Mouse (Mus musculus) myocyte (in vitro differentiated cells): ENCODE data around the gene Arhgap35. TPM values are rescaled to one million over a fixed set of nuclear protein-coding genes. Genes with fewer than 3 reads are reported as not detected.

Experiments
- H3K27me3 ChIP-seq: one replicate; pipeline ENCODE4 v1.6.1; 2011; ENCODE audit not compliant: control insufficient read depth, insufficient read depth, insufficient read length
- H3K36me3 ChIP-seq: one replicate; pipeline ENCODE4 v1.6.1; 2011; ENCODE audit not compliant: control insufficient read depth, insufficient read depth
- H3K4me2 ChIP-seq: one replicate; pipeline ENCODE4 v1.6.1; 2011; ENCODE audit warnings: low read depth, control low read depth
- H3K4me3 ChIP-seq: one replicate; pipeline ENCODE4 v1.5.1; 2011; ENCODE audit warnings: mild to moderate bottlenecking, control low read depth, moderate library complexity
- H3K79me2 ChIP-seq: one replicate; pipeline ENCODE4 v1.6.1; 2011; ENCODE audit not compliant: control insufficient read depth, insufficient read depth
- H3ac ChIP-seq: one replicate; pipeline ENCODE4 v1.6.1; 2011; ENCODE audit not compliant: control insufficient read depth, insufficient read length
- CEBPB ChIP-seq: IDR thresholded peaks from 2 replicates; pipeline ENCODE4 v1.6.1; 2011; ENCODE audit warnings: mild to moderate bottlenecking, moderate library complexity; ENCODE audit not compliant: poor library complexity, insufficient read depth, severe bottlenecking
- E2F4 ChIP-seq: IDR thresholded peaks from one replicate; pipeline ENCODE4 v1.6.1; 2011; ENCODE audit warnings: mild to moderate bottlenecking, control low read depth, moderate library complexity; ENCODE audit not compliant: insufficient read depth
- MAX ChIP-seq: IDR thresholded peaks from one replicate; pipeline ENCODE4 v1.6.1; 2011; ENCODE audit warnings: low read depth, mild to moderate bottlenecking, control low read depth
- MYOD1 ChIP-seq, 3 experiments: IDR thresholded peaks; one replicate each; pipeline ENCODE4 v1.6.1; 2011; ENCODE audit warnings: control low read depth in 2 of 3, low read depth in 2 of 3, mild to moderate bottlenecking in 2 of 3, moderate library complexity in 1 of 3; ENCODE audit not compliant: insufficient read length in 2 of 3, control insufficient read depth in 1 of 3
- MYOG ChIP-seq, 3 experiments: IDR thresholded peaks; one replicate each; pipeline ENCODE4 v1.6.1; 2011; ENCODE audit warnings: control low read depth in 2 of 3, low read depth in 2 of 3, mild to moderate bottlenecking in 2 of 3; ENCODE audit not compliant: insufficient read length in 2 of 3, control insufficient read depth in 1 of 3, insufficient read depth in 1 of 3
- POLR2A ChIP-seq: IDR thresholded peaks from one replicate; pipeline ENCODE4 v1.6.1; 2011; ENCODE audit warnings: low read depth, mild to moderate bottlenecking, control low read depth, moderate library complexity; ENCODE audit not compliant: insufficient read length
- POLR2AphosphoS2 ChIP-seq: IDR thresholded peaks from one replicate; pipeline ENCODE4 v1.6.1; 2011; ENCODE audit warnings: low read depth, control low read depth; ENCODE audit not compliant: insufficient read length
- REST ChIP-seq: IDR thresholded peaks from one replicate; pipeline ENCODE4 v1.6.1; 2011; ENCODE audit warnings: mild to moderate bottlenecking, control low read depth, moderate library complexity; ENCODE audit not compliant: insufficient read depth, insufficient read length
- SRF ChIP-seq: IDR thresholded peaks from one replicate; pipeline ENCODE4 v1.6.1; 2011; ENCODE audit warnings: low read depth; ENCODE audit not compliant: control insufficient read depth, insufficient read length
- TCF12 ChIP-seq: IDR thresholded peaks from one replicate; pipeline ENCODE4 v1.6.1; 2011; ENCODE audit warnings: mild to moderate bottlenecking, control low read depth; ENCODE audit not compliant: poor library complexity, insufficient read depth, severe bottlenecking
- TCF3 ChIP-seq: IDR thresholded peaks from one replicate; pipeline ENCODE4 v1.6.1; 2011; ENCODE audit warnings: low read depth, control low read depth; ENCODE audit not compliant: insufficient read length
- USF1 ChIP-seq: IDR thresholded peaks from one replicate; pipeline ENCODE4 v1.6.1; 2011; ENCODE audit warnings: low read depth, mild to moderate bottlenecking, control low read depth, moderate library complexity
- polyA plus RNA-seq: library from polyadenylated mRNA; unstranded; fragments of >200 nt; fragmentation: generic; extraction: Trizol; gene quantifications from one replicate; pipeline ENCODE4 v1.2.1, GENCODE M21; 2012; ENCODE audit warnings: missing spikeins

The Arhgap35 gene
- polyA plus RNA-seq, 1 experiment, result 21.7 TPM

- TF ChIP-seq SRF (no peak), E2F4 (no peak), POLR2AphosphoS2 (no peak), TCF12 (no peak), TCF3 (no peak), MYOG (IDR thresholded peaks at IDR 0.05; ENCODE audit: control insufficient read depth in 1 of 3, insufficient read depth in 1 of 3, insufficient read length in 2 of 3, low read depth in 2 of 3) (no peak), MYOD1 (IDR thresholded peaks at IDR 0.05; ENCODE audit: control insufficient read depth in 1 of 3, insufficient read length in 2 of 3, low read depth in 2 of 3) (no peak), CEBPB (no peak), REST (no peak), MAX (no peak), USF1 (no peak), POLR2A (no peak)
- Histone ChIP-seq H3K4me2 (peak overlapping the region; percentile 50), H3ac (no peak overlapping the region), H3K36me3 (no peaks in the 10 kb centered on the region), H3K27me3 (no peaks in the 10 kb centered on the region), H3K4me3 (no peak overlapping the region), H3K79me2 (peaks cover 86% of the 10 kb centered on the region)
These were observed 33.3 kb downstream of the Arhgap35 start for GRCm38 (mm10) chr7:16581276-16582100.

DNA sequence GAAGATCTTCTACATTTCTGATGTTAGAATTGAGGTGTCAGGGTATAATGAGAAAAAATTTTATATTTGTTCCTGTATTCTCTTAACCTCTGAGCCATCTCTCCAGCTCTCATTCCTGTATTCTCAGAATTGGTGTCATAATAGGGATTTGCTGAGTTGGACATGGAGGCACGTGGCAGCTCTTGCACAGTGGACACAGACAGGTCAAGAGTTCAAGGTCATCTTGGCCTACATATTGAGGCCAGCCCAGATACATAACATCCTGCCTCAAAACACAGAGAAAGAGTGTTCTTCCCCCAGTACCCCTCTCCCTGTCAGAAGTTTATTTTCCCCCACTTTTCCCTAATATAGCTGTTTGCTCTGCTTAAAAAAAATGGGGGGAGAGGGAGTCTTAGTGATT lies 38.1 kb downstream of the Arhgap35 start:
- Histone ChIP-seq H3K36me3 (no peaks in the 10 kb centered on the region), H3K79me2 (peaks cover 87% of the 10 kb centered on the region), H3ac (no peak overlapping the region), H3K4me3 (no peak overlapping the region), H3K4me2 (no peak overlapping the region), H3K27me3 (no peaks in the 10 kb centered on the region)
- no peak for TF ChIP-seq MYOG (IDR thresholded peaks at IDR 0.05; ENCODE audit: control insufficient read depth in 1 of 3, insufficient read depth in 1 of 3, insufficient read length in 2 of 3, low read depth in 2 of 3)
- TF ChIP-seq POLR2AphosphoS2, result no peak
- TF ChIP-seq MYOD1 (IDR thresholded peaks at IDR 0.05; ENCODE audit: control insufficient read depth in 1 of 3, insufficient read length in 2 of 3, low read depth in 2 of 3), result no peak
- TF ChIP-seq USF1, result no peak
- no peak for TF ChIP-seq REST
- TF ChIP-seq MAX, result no peak
- TF ChIP-seq TCF12, result no peak
- no peak for TF ChIP-seq CEBPB
- no peak for TF ChIP-seq E2F4
- TF ChIP-seq TCF3, result no peak
- TF ChIP-seq POLR2A, result no peak
- TF ChIP-seq SRF, result no peak

DNA sequence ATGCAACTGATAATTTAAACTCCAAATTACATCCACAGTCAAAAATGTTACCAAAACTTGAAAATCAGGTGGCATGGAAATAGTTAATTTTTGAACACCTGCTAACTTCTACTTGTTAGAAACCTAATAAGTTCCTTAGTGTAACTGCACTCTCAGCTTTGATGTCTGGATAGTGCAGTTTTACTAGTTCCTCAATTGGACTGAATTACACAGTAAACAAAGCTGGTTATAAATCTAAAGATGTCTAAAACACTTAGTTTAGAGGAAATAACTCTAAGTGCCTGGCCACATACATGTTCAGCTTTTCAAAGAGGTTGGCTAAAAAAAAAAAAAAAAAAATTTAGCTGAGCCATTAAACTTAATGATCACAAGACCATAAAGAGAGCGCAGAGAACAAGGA lies 43.6 kb downstream of the Arhgap35 start:
- Histone ChIP-seq H3K4me3 (no peak overlapping the region), H3ac (no peak overlapping the region)
- no peak for TF ChIP-seq POLR2A
- TF ChIP-seq USF1, result no peak
- TF ChIP-seq E2F4, result no peak
- TF ChIP-seq CEBPB, result no peak
- TF ChIP-seq TCF3, result no peak
- no peak for TF ChIP-seq MYOG (IDR thresholded peaks at IDR 0.05; ENCODE audit: control insufficient read depth in 1 of 3, insufficient read depth in 1 of 3, insufficient read length in 2 of 3, low read depth in 2 of 3)
- TF ChIP-seq MYOD1 (IDR thresholded peaks at IDR 0.05; ENCODE audit: control insufficient read depth in 1 of 3, insufficient read length in 2 of 3, low read depth in 2 of 3), result no peak
- TF ChIP-seq MAX, result no peak
- TF ChIP-seq TCF12, result no peak
- no peak for TF ChIP-seq SRF
- no peak for TF ChIP-seq POLR2AphosphoS2
- TF ChIP-seq REST, result no peak

DNA sequence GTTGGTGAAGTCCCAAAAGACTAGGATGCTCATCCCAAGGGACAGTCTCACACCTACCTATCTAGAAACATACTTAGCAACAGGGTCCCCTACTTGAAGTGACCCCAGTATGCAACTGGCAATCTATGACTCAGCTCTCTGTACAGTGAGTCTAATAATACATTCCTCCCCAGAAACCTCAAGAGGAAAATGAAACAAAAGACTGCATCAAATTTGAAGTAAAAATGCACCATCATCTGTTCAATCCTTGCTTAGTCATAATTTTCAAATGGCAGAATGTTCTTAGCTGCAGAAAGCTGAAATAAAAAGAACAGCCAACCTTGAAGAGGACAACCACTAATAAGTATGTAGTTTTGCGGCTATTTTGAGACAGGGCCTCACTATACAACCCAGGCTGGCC lies 44.1 kb downstream of the Arhgap35 start:
- Histone ChIP-seq H3K4me3 (no peak overlapping the region), H3K79me2 (peaks cover 95% of the 10 kb centered on the region), H3K4me2 (peak overlapping the region; percentile 4), H3K27me3 (no peaks in the 10 kb centered on the region), H3ac (no peak overlapping the region), H3K36me3 (no peaks in the 10 kb centered on the region)
- TF ChIP-seq SRF (no peak), USF1 (no peak), CEBPB (no peak), TCF12 (no peak), MYOG (IDR thresholded peaks at IDR 0.05; ENCODE audit: control insufficient read depth in 1 of 3, insufficient read depth in 1 of 3, insufficient read length in 2 of 3, low read depth in 2 of 3) (no peak), MAX (no peak), TCF3 (no peak)

More for the DNA sequence above, 43.6 kb downstream of the Arhgap35 start:
- H3K27me3 ChIP-seq, result no peaks in the 10 kb centered on the region
- peaks cover 97% of the 10 kb centered on the region for H3K79me2 ChIP-seq
- H3K4me2 ChIP-seq, result peak overlapping the region; percentile 4
- H3K36me3 ChIP-seq, result no peaks in the 10 kb centered on the region
